In genomic region chr7:143756125-143757026, GRCm38 (mm10) we compare ENCODE assay signal across 8 mouse cellular contexts. TPM values are rescaled to one million over a fixed set of nuclear protein-coding genes. Genes with fewer than 3 reads are reported as not detected.
A peak's percentile ranks its signal among the peaks of the same experiment; 100 is the strongest.
DNase-seq lines count a peak whose midpoint lies in the region; ATAC-seq and TF ChIP-seq lines count a peak whose summit lies in the region.

Gene Osbpl5 (minus strand): TSS chr7:143756985.

- H3K27me3 ChIP-seq in MEL (ENCODE audit: control insufficient read depth in 1 of 2, insufficient read depth in 2 of 2, low read length in 2 of 2) = no peaks in the 10 kb centered on the region; a peak in 1 of 4 replicates
- peaks cover 6% of the 10 kb centered on the region; the same call in 1 of the 2 replicates for H3K27me3 ChIP-seq in forebrain, embryonic 14.5 days (replicated peaks; ENCODE audit: control insufficient read depth, insufficient read depth, low read length)
- H3K27me3 ChIP-seq in hindbrain, embryonic 11.5 days (ENCODE audit: control insufficient read depth, insufficient read depth, low read length) = peaks cover 15% of the 10 kb centered on the region
- peaks cover 20% of the 10 kb centered on the region; the same call in 1 of the 2 replicates for H3K27me3 ChIP-seq in limb, embryonic 15.5 days
- H3K27me3 ChIP-seq in stomach, postnatal 0 days (ENCODE audit: control insufficient read depth, insufficient read depth, low read length) = peaks cover 3% of the 10 kb centered on the region

- H3K9me3 ChIP-seq in MEL (replicated peaks; ENCODE audit: insufficient read depth, low read length) = no peaks in the 10 kb centered on the region
- no peaks in the 10 kb centered on the region for H3K9me3 ChIP-seq in forebrain, embryonic 14.5 days (replicated peaks; ENCODE audit: control insufficient read depth, low read length)
- no peaks in the 10 kb centered on the region for H3K9me3 ChIP-seq in hindbrain, embryonic 11.5 days (ENCODE audit: control insufficient read depth, low read length)
- H3K9me3 ChIP-seq in limb, embryonic 15.5 days = no peaks in the 10 kb centered on the region
- H3K9me3 ChIP-seq in stomach, postnatal 0 days (ENCODE audit: control insufficient read depth, low read length) = no peaks in the 10 kb centered on the region

- H3K9ac ChIP-seq in MEL (ENCODE audit: control insufficient read depth, low read depth, low read length, poor library complexity, severe bottlenecking) = peak within 1 kb of the TSS; percentile 69
- H3K9ac ChIP-seq in forebrain, embryonic 14.5 days (ENCODE audit: low read length) = peak within 1 kb of the TSS; percentile 29
- H3K9ac ChIP-seq in hindbrain, embryonic 11.5 days (ENCODE audit: low read depth, low read length) = 0 out of 2 replicates have a peak within 1 kb of the TSS, but pooled peaks have one; percentile 34
- H3K9ac ChIP-seq in limb, embryonic 15.5 days = 0 out of 2 replicates have a peak within 1 kb of the TSS, but pooled peaks have one; percentile 23
- H3K9ac ChIP-seq in stomach, postnatal 0 days (ENCODE audit: low read length) = peak within 1 kb of the TSS; percentile 38

- no peak for TF ChIP-seq CTCF in MEL (IDR thresholded peaks at IDR 0.05 in 2 of 3, conservative IDR thresholded peaks at IDR 0.05 in 1 of 3; ENCODE audit: control insufficient read depth in 1 of 3, insufficient read depth in 1 of 3, low read depth in 2 of 3, low read length in 3 of 3, poor library complexity in 1 of 3, severe bottlenecking in 1 of 3)
- no peak for TF ChIP-seq CTCF in stomach, postnatal 0 days (IDR thresholded peaks at IDR 0.05; ENCODE audit: low read depth)

- WGBS in forebrain, embryonic 14.5 days = 29% methylated on average over 22 of the region's 22 CpGs
- WGBS in hindbrain, embryonic 11.5 days = 27% methylated on average over 22 of the region's 22 CpGs
- WGBS in limb, embryonic 15.5 days = 22% methylated on average over 22 of the region's 22 CpGs
- 26% methylated on average over 22 of the region's 22 CpGs for WGBS in stomach, postnatal 0 days

- peaks cover 0 to 12% of the 10 kb centered on the region in 2 experiments; a peak in 2 of 4 replicates for H3K36me3 ChIP-seq in MEL (ENCODE audit: control insufficient read depth in 1 of 2, insufficient read depth in 2 of 2, low read length in 2 of 2)
- H3K36me3 ChIP-seq in forebrain, embryonic 14.5 days (ENCODE audit: control insufficient read depth, insufficient read depth, low read length) = no peaks in the 10 kb centered on the region
- H3K36me3 ChIP-seq in hindbrain, embryonic 11.5 days (ENCODE audit: control insufficient read depth, insufficient read depth, low read length) = no peaks in the 10 kb centered on the region
- no peaks in the 10 kb centered on the region for H3K36me3 ChIP-seq in limb, embryonic 15.5 days
- H3K36me3 ChIP-seq in stomach, postnatal 0 days (ENCODE audit: control insufficient read depth, insufficient read depth, low read length) = no peaks in the 10 kb centered on the region

- 0 out of 2 replicates have a peak, but pooled peaks have one; percentile 6 for ATAC-seq in forebrain, embryonic 14.5 days
- peak; percentile 54 for ATAC-seq in hindbrain, embryonic 11.5 days (ENCODE audit: low FRiP score)
- no peak for ATAC-seq in limb, embryonic 15.5 days (ENCODE audit: insufficient number of reproducible peaks, low FRiP score, low TSS enrichment, low read depth)
- ATAC-seq in stomach, postnatal 0 days (ENCODE audit: low FRiP score, low TSS enrichment) = no peak

- no peak for TF ChIP-seq POLR2A in MEL (IDR thresholded peaks at IDR 0.05; ENCODE audit: control insufficient read depth in 1 of 2, insufficient read depth in 1 of 2, low read depth in 1 of 2, low read length in 2 of 2, poor library complexity in 1 of 2)

- H3K4me1 ChIP-seq in MEL (ENCODE audit: control insufficient read depth in 1 of 2, insufficient read depth in 2 of 2, low read length in 2 of 2) = peaks cover 2 to 24% of the 10 kb centered on the region in 2 experiments; a peak in 3 of 4 replicates
- H3K4me1 ChIP-seq in forebrain, embryonic 14.5 days (ENCODE audit: control insufficient read depth, insufficient read depth, low read length) = peaks cover 7% of the 10 kb centered on the region; the same call in 1 of the 2 replicates
- peaks cover 4% of the 10 kb centered on the region for H3K4me1 ChIP-seq in hindbrain, embryonic 11.5 days (replicated peaks; ENCODE audit: control insufficient read depth, insufficient read depth, low read length)
- peaks cover 11% of the 10 kb centered on the region for H3K4me1 ChIP-seq in limb, embryonic 15.5 days
- H3K4me1 ChIP-seq in stomach, postnatal 0 days (replicated peaks; ENCODE audit: control insufficient read depth, insufficient read depth) = no peaks in the 10 kb centered on the region

- H3K79me2 ChIP-seq in MEL (ENCODE audit: control insufficient read depth, insufficient read depth, low read length, poor library complexity) = no peaks in the 10 kb centered on the region; the same call in 1 of the 2 replicates

- peak within 1 kb of the TSS; percentile 66 for H3K4me2 ChIP-seq in forebrain, embryonic 14.5 days (ENCODE audit: low read length)
- peak within 1 kb of the TSS; percentile 67 for H3K4me2 ChIP-seq in hindbrain, embryonic 11.5 days (replicated peaks; ENCODE audit: low read depth, low read length)
- peak within 1 kb of the TSS; percentile 86 for H3K4me2 ChIP-seq in limb, embryonic 15.5 days
- H3K4me2 ChIP-seq in stomach, postnatal 0 days (replicated peaks; ENCODE audit: low read depth) = peak within 1 kb of the TSS; percentile 68

- H3K27ac ChIP-seq in MEL (ENCODE audit: control insufficient read depth, low read depth, low read length) = peak within 1 kb of the TSS; percentile 5
- no peak within 1 kb of the TSS for H3K27ac ChIP-seq in forebrain, embryonic 14.5 days (ENCODE audit: low read depth, low read length)
- H3K27ac ChIP-seq in hindbrain, embryonic 11.5 days (ENCODE audit: low read depth, low read length) = no peak within 1 kb of the TSS
- no peak within 1 kb of the TSS for H3K27ac ChIP-seq in limb, embryonic 15.5 days
- H3K27ac ChIP-seq in stomach, postnatal 0 days (replicated peaks) = no peak within 1 kb of the TSS

- TF ChIP-seq EP300 in MEL (IDR thresholded peaks at IDR 0.05; ENCODE audit: low read depth in 1 of 2, low read length in 2 of 2) = no peak
- no peak for TF ChIP-seq EP300 in stomach, postnatal 0 days (optimal IDR thresholded peaks at IDR 0.05)

- TF ChIP-seq RAD21 in MEL (IDR thresholded peaks at IDR 0.05; ENCODE audit: low read depth, low read length) = no peak

- peak within 1 kb of the TSS; percentile 39 to 47 for H3K4me3 ChIP-seq in MEL (ENCODE audit: control insufficient read depth in 1 of 2, insufficient read depth in 1 of 2, low read depth in 2 of 2, low read length in 2 of 2)
- peak within 1 kb of the TSS; percentile 28 for H3K4me3 ChIP-seq in forebrain, embryonic 14.5 days (ENCODE audit: low read depth, low read length)
- H3K4me3 ChIP-seq in hindbrain, embryonic 11.5 days (ENCODE audit: low read depth, low read length) = peak within 1 kb of the TSS; percentile 25
- peak within 1 kb of the TSS; percentile 40 for H3K4me3 ChIP-seq in limb, embryonic 15.5 days
- peak within 1 kb of the TSS; percentile 32 for H3K4me3 ChIP-seq in stomach, postnatal 0 days (ENCODE audit: low read depth, low read length)

- peak; percentile 80 for DNase-seq in heart, adult 11 months
- no peak for DNase-seq in heart, adult 9 months (ENCODE audit: low spot score in 2 of 2)
- DNase-seq in MEL (ENCODE audit: low read depth, low spot score) = peak; percentile 14
- no peak for DNase-seq in forebrain, embryonic 14.5 days (ENCODE audit: low spot score)
- no peak for DNase-seq in hindbrain, embryonic 11.5 days (ENCODE audit: low spot score)
- DNase-seq in stomach, postnatal 0 days (ENCODE audit: low spot score) = no peak
- DNase-seq in kidney, adult 18-20 months = no peak

TF ChIP-seq in MEL, 35 proteins besides CTCF, POLR2A, EP300 and RAD21:
- TF ChIP-seq TAL1 (IDR thresholded peaks at IDR 0.05; ENCODE audit: low read length) (no peak), SMC3 (IDR thresholded peaks at IDR 0.05; ENCODE audit: low read depth, low read length) (no peak), NRF1 (IDR thresholded peaks at IDR 0.05; ENCODE audit: insufficient read depth, low read depth, low read length, poor library complexity, severe bottlenecking) (no peak), MAZ (IDR thresholded peaks at IDR 0.05; ENCODE audit: low read depth, low read length) (no peak), ZMIZ1 (IDR thresholded peaks at IDR 0.05; ENCODE audit: low read depth, low read length) (no peak), USF2 (IDR thresholded peaks at IDR 0.05; ENCODE audit: borderline replicate concordance in 1 of 2, insufficient read depth in 1 of 2, low read depth in 1 of 2, low read length in 2 of 2) (no peak), TBP (IDR thresholded peaks at IDR 0.05; ENCODE audit: low read depth, low read length) (no peak), CHD2 (IDR thresholded peaks at IDR 0.05; ENCODE audit: low read length) (no peak), ZC3H11A (IDR thresholded peaks at IDR 0.05; ENCODE audit: low read depth, low read length) (no peak), BHLHE40 (IDR thresholded peaks at IDR 0.05; ENCODE audit: borderline replicate concordance, low read depth, low read length) (no peak), MAFK (IDR thresholded peaks at IDR 0.05; ENCODE audit: borderline replicate concordance, low read depth, low read length) (no peak), ZKSCAN1 (IDR thresholded peaks at IDR 0.05; ENCODE audit: low read depth, low read length) (no peak)

RNA-seq across cellular contexts. Expression of gene Osbpl5, which starts in this region (rescaled TPM):
- 0.20 and 0.27 TPM in 2 replicates for total RNA-seq in MEL (2012; rRNA removed)
- under 1 TPM in 1 of 2 experiments, not detected in 1; 0.50 TPM for polyA plus RNA-seq in MEL (2012; ENCODE audit: insufficient read depth in 1 of 2, insufficient read length in 2 of 2, low read depth in 1 of 2, low replicate concordance in 2 of 2, missing spikeins in 1 of 2)
- 25.8 and 29.4 TPM in 2 replicates for polyA plus RNA-seq in forebrain, embryonic 14.5 days (2014; fragmentation: Nextera tagmentation; extraction: Ambion mirVana)
- polyA plus RNA-seq in hindbrain, embryonic 11.5 days (2014; fragmentation: Nextera tagmentation; extraction: Ambion mirVana) = 13.7 and 14.6 TPM in 2 replicates
- 63.2 and 66.8 TPM in 2 replicates for polyA plus RNA-seq in limb, embryonic 15.5 days (2015; fragmentation: Nextera tagmentation; extraction: Ambion mirVana)
- 29.9 and 32.0 TPM in 2 replicates for polyA plus RNA-seq in stomach, postnatal 0 days (2015; fragmentation: Nextera tagmentation; extraction: Ambion mirVana)

Comparison
In these comparisons a context has a peak if more than half of its experiments do, and no peak if none do; other contexts are left out.
1. Peak in DNase-seq, H3K4me3 ChIP-seq, H3K27ac ChIP-seq and H3K9ac ChIP-seq in MEL; RNA of the gene not detected or under 1 TPM.
2. ATAC-seq: peak in forebrain, embryonic 14.5 days (single experiment) and hindbrain, embryonic 11.5 days (single experiment); none in limb, embryonic 15.5 days (single experiment) and stomach, postnatal 0 days (single experiment).
3. Peak in every context shown above with its lines, with median percentiles within 50 percentile points of each other: H3K4me3 ChIP-seq, H3K9ac ChIP-seq and H3K4me2 ChIP-seq.